Mouse (Mus musculus): ENCODE data around the gene Aox2.

The Aox2 gene

DNA sequence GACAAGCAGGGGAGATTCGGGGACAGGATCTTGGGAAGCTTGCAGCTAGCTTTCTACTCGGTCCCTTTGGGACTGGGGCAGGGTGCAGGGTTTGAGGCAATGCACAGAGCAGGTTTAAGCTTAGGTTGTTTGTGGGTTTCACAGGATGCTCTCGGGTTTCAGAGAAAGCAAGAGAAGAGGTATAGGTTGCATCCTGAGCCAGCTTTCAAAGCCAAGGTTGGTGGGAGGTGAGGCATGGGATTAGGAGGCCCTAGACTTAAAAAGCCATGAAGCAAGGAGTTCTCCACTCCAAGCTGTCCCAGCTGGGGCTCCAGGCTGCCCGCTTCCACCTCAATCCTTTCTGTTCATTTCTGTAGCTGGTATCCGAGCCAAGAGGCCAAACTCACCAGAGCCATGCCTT is at the start of gene Aox2:
TSS of gene Aox2 (plus strand) at position 301 of the 400 bp plus-strand sequence.
- DNase-seq (ENCODE audit: low read depth, low spot score): no peak

DNA sequence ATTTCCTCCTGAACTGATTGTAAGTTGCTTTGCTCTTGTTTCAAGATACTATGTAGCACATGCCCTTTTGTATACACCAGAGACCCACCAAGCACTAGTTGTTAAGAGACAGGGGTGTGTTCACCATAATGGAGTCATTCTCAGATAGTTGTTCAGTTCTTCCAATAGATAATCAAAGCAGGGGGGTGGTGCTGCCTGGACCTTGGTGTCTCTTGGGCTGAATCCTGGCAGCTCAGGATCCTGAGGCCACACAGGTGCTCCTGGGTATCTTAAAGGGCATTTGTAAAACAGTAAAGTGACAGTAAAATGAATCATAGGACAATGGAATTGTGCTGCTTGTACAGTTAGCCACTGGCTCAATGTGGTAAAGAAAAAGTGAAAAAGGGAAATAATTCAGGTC is 49.2 kb upstream of the Aox2 start:
- no peak for DNase-seq (ENCODE audit: low read depth, low spot score)

DNA sequence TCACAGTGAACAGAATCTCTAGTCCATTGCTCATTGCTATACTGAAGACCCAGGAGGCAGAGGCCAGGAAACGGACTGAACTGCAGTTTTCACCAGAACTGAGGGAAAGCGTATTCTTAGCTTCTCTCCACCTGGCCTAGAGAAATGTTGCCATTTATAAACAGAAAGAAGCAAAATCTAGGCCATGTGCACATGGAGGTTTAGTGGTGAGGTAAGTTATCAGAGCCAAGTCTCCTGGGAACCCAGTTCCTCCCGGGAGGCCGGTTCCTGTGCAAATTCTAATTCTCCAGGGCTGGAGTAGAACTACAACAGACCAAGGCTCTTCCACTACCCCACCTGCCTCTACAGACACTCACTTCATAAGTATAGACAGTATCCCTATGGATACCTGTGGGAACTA is 48.4 kb upstream of the Aox2 start:
- no peak for DNase-seq (ENCODE audit: low read depth, low spot score)

DNA sequence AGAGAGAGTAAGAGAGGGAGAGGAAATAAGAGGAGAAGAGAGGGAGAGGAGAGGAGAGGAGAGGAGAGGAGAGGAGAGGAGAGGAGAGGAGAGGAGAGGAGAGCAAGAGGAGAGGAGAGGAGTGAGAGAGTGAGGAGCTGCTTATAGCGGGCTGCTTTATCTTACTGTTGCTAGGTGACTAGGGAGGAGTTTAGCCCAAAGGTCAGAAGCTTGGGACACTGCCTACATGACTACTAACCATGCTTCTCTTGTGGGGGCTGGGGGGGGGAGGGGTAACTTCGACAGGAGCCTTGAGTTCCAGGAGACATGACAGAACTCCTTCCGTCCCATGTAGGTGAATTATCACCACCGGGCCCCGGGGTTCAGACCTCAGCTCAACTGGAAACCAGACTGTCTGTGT is 47.6 kb upstream of the Aox2 start:
- no peak for DNase-seq (ENCODE audit: low read depth, low spot score)

DNA sequence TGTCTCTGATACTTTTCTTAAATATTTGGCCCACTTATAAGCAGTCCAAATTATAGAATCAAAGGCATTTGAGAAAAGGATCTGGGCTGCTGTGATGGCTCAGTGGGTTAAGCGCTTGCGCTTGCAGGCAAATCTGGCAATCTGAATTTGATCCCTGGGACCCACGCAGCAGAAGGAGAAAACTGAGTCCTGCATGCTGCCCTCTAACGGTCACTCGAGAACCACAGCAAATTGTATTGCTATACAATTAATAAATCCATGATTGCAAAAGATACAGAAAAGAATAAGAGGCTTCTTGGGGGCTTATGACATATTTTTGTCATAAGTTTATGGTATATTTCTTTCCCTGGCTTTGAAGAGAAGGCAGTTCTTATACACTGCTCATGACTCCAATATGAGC is 42.7 kb upstream of the Aox2 start:
- no peak for DNase-seq (ENCODE audit: low read depth, low spot score)

DNA sequence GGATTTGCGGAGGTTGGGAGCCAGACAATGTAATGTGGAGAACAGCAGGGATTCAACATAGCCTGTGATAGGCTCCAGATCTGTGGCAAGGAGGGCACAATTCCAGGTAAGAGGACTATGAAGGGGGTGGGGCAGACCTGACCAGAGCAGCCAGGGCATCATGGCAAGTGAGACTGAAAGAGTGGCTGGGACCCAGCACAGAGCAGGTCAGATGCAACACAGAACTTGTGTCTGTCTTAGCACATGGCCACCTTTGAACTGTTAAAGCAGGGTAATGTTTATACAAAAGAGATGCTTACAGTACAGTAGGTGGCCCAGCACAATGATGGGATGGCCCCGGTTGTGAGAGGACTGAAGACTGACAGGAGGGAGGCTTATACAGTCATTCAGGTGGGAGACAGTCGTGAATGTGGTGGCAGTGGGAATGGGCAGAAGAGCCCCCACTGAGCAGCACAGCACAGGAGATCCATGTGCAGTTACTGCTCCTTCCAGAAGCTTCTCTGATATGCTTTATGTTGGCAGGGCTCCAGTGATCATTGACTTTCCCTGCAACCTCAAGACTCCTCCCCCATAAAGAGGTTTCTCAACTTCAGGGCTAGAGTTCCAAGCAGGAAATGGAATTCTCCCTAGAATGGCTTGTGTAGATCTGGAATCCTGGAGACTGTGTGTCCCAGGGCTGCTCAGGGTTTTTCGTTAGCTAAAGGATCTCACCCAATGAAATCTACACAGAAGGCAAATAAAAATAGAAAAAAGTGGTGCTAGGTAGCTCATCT is 40.4 kb upstream of the Aox2 start:
- no peak for DNase-seq (ENCODE audit: low read depth, low spot score)

DNA sequence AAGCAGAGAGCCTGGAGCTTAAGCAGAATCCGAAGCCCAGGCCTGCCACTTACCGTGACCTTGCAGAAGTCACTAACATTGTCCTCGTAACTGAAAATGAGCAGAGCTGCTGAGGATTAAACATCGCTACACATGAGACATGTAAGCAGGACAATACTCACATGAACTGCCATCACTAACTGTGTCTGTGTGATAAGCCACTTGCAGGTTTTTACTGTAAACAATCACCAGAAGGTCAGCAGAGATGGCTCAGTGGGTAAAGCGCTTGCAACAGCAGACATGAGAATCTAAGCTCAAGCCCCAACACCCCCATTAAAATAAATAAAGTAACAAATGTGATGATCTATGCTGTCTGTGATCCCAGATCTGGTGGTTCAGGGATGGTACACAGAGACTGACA is 39.7 kb upstream of the Aox2 start:
- DNase-seq (ENCODE audit: low read depth, low spot score): no peak

DNA sequence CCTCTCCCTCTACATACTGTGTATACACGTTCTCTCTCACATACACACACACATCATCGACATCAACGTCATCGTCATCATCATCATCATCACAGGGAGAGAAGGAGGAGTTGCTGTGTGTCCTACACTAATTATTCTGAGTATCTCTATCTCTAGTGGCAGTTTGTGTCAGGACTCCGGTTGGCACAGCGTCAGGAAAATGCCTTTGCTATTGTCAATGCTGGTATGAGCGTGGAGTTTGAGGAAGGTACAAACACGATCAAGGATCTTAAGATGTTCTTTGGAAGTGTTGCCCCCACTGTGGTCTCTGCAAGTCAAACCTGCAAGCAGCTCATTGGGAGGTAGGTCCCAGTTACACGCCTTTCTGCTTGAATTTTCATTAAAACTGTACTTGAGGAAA is 39.2 kb upstream of the Aox2 start:
- no peak for DNase-seq (ENCODE audit: low read depth, low spot score)

DNA sequence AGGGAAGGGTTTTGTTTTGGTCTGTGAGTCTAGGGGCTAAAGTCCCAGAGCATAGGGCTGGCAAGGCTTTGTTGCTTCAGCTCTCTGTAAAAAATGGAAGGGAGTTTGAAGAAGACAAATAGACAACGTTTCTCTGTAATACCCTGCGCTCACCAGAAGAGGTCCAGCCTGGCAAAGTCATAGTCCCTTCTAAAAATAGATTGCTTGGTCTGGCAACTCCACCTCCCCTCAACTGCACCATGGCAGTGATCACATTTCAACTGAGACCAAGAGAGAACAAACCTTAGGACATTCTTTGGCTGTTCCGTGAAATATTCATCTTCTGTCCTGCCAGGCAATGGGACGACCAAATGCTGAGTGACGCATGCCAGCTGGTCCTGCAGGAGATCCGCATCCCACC is 37.8 kb upstream of the Aox2 start:
- peak; percentile 64 for DNase-seq (ENCODE audit: low read depth, low spot score)

DNA sequence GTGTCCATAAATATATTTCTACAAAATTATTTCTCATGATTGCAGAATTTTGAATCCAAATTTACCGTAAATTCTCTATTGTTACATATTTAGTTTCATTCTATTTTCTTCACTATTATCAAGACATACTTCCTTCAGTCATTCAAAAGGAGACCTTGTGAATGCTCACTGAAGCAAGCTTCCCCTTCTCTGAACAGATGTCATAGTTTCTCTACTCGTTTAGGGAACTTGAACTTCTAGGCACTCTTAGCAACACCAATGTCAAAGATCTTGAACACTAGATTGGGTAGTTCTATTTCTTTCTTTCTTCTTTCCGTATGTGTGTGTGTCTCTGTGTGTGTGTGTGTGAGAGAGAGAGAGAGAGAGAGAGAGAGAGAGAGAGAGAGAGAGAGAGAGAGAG is 33.6 kb upstream of the Aox2 start:
- no peak for DNase-seq (ENCODE audit: low read depth, low spot score)

DNA sequence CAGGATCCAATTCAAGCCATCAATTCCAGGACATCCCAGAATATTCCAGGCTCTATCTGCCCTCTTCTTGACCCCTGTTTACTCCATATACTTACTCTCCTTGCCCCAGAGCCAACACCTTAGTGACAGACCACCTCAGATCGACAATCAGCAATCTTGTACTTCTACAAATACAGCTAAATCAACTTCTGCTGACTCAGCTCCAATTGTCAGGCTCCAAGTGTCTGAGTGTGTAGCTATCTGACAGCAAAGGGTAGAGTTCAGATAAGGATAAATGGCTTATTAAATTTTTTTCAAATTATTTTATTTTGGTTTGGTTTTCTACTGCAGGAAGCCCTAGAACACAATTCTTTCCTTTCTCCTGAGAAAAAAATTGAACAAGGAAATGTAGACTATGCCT is 29.6 kb upstream of the Aox2 start:
- no peak for DNase-seq (ENCODE audit: low read depth, low spot score)

DNA sequence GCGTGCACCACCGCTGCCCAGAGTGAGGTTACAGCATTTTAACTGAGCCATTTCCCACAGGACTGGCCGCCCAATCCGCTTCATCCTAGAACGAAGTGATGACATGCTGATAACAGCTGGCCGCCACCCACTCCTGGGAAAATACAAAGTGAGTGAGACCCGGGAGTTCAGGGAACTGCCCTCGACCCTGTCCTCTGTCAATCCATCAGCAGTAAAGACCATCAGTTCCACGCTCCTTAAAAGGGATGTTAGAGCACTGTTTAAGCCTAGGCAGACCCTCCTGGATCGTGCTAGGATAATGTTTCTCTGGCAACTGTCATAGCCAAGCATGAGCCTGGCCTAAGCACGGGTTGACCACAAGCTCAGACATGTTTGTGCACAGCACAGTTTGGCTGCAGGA is 24.7 kb upstream of the Aox2 start:
- peak; percentile 46 for DNase-seq (ENCODE audit: low read depth, low spot score)

DNA sequence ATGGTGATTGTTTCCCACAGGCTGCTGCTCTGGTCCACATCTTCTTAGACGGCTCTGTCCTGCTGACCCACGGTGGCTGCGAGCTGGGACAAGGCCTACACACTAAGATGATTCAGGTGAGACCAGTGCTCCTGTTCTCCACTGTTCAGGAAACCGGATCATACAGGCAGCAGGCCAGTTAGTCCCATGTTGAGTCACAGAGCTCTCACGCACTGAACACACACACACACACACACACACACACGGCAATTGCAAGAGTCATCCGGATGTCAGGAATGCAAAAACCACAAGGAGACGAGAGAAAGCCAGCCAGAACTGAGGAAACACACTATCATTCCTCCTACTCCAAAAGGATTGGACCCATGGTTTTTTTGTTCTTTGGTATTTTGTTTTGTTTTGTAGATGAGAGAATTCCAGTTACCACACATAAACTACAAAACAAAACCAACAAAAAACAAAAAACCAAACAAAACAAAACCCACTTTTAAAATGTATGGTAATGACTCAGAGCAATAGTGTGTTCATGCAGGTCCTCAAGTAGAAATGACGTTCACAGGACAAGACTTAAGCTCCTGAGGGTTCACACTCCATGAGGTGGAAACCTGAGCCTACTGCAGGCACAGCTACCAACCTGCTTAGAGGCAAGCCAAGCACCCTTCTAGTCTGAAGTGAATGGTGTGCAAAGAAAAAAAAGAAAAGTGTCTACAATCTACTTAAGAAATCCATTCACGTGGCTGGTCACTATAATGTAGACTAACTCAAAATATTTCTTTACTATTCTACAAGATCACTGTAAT is 20.7 kb upstream of the Aox2 start:
- no peak for DNase-seq (ENCODE audit: low read depth, low spot score)

DNA sequence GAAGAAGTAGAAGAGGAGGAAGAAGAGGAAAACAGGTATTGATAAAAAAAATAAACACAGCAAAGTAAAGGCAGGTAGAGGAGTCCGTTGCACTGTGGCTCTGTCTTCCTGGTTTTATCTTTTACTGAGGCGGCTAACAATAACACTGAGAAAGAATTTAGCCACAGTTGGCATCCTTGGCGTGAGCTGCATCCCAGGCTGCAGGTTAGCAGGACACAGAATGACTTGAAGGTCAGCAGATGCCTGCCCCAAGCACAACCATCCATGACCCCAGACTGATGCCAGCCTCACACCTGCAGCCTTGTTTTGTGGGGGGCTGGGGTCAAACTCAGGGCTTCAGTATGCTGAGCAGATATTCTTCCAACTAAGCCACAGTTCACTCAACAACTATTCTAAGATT is 17.8 kb upstream of the Aox2 start:
- DNase-seq (ENCODE audit: low read depth, low spot score): no peak

DNA sequence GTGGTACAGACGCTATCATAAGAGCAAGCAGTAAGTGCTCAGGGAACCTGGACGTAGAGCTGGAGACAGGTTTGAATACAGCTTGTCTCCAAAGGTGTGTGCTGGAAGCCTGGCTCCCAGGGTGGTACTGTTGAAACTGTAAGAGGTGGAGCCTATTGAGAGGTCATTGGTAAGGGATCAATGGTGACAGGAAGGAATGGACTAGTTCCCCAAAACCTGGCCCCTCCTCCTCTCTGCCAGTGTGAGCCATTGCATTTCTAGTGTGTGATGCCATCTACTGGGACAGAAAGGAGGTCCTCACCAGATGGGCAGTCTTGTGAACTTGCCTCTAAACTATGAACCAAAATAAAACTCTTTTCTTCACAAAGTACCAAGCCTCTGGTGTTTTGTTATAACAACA is 9.9 kb upstream of the Aox2 start:
- DNase-seq (ENCODE audit: low read depth, low spot score): no peak

DNA sequence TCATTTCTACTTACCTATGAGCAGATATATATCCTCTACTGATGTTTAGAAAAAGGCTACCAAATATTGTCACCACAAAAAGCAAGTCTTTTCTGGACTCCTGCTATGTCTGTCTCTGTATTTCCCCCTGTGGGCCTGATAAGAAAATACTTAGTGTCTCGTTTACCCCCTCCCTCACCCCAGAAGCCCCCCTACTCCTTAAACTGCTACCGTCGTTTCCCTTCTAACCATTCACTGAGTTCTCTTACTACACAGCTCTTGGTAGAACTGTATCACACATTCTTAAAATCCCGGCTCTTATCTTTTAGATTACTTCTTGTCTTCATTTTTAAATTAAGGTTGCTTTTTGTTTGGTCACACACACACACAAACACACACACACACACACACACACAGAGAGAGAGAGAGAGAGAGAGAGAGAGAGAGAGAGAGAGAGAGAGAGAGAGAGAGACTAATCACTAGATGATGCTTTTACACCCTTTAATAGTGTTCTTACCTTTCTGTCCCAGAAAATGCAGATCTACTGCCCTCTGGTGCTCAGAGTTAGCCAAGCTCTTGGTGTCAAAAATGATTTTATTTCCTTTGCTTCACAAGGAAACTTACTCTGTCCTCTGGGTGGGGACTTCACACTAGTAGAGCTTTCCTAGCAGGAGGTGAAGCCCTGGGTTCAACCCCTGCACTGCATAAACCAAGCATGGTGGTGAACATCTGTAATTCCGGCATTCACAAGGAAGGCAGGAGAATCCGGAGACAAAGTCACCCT is 7.1 kb upstream of the Aox2 start:
- DNase-seq (ENCODE audit: low read depth, low spot score): peak; percentile 69

DNA sequence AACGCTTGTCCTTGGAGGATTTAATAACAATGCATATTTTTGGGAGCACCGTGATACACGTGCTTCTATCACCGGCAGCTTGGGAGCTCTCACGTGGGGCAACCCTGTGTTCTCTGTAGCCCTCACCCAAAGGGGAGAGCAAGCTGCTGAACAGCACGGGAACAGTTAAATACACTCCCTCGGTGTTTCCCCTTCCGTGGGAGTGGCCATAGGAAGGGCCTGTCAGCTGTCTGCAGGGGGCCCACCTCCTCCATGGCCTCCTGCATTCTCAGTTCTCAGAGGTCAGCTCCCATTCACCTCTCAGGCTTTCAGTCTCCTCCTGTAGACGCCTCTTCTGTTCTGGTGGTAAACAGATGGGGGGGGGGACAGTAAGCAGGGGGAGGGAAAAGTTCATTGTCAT is 2.2 kb upstream of the Aox2 start:
- DNase-seq (ENCODE audit: low read depth, low spot score): peak; percentile 56

DNA sequence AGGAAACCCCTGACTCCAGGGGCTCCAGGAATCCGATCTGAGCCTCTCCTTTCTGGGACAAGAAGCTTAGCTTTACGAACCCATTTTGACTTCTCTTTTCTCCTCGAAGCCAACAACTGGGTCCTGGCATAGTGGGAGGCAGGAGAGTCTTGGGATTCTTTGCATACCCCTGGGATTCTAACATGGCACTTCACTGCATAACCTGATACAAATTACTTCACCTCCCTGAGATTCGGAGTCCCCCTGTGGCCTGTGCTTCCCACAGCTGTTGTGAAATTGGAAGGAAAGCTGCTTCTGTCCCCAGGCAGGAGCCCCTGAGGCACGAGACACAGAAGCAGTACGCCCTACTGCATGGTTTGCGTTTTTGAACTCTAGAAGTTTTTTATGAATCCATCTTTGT is 387 bp downstream of the Aox2 start:
- no peak for DNase-seq (ENCODE audit: low read depth, low spot score)

DNA sequence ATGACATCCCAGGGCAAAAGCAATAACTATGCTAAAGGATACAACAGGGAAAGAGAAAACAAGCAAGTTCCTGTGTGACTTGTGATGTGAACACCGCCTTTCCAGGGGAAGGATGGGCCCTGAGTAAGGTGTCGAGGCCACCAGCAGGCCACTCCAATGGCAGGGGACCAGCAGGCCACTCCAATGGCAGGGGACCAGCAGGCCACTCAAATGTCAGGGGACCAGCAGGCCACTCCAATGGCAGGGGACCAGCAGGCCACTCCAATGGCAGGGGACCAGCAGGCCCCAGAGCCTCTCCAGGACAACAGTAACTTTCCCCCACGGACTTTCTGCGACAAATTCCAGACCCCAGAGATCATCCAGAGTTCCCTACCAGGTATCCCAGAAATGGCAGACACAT is 2.3 kb downstream of the Aox2 start:
- no peak for DNase-seq (ENCODE audit: low read depth, low spot score)

DNA sequence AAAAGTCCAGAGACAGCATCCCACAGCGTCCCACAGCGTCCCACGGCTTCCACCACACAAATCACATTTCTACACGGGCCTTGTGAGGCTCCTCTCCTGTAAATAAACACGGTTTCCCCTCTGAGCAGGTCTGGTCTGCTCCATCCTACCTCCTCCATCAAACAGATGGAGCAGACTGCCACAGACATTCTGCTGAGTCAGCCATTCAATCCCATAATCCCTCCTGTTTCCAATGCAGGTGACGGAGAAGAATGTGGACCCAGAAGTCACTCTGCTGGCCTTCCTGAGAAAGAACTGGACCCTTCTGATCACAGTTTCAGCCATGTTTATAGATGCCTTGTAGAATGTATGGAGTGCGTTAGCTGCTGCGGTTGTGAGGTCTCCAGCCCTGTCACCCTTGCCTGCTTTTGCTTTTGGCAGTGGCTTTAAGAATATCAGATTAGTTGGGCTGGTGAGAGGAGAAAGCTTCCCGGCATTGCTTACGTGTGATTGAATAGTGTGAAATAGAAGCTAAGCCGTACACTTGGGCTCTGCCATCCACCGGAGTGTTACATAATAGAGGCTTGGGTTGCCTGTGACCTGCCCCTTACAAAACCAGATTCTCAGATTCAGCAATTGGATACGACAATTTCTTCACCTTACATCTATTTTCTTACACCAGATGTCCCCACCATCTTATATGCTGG is 3.0 kb downstream of the Aox2 start:
- DNase-seq (ENCODE audit: low read depth, low spot score): peak; percentile 28

DNA sequence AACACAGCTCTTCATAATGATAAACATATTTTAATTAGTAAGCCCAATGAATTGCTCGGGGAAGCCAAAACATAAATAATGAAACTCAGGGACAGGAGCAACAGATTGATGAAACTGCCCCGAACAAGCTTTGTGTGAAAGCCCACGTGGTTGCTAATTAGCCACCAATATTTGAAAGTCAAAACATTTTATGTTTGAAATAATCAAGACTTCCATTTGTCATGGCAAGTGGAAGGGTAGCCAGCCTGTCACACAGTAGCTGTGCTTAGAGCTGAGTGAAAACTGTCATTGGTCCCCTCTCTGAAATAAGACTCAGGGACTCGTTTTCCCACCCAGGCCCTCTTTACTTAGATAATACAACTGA is 3.5 kb downstream of the Aox2 start:
- DNase-seq (ENCODE audit: low read depth, low spot score): no peak

DNA sequence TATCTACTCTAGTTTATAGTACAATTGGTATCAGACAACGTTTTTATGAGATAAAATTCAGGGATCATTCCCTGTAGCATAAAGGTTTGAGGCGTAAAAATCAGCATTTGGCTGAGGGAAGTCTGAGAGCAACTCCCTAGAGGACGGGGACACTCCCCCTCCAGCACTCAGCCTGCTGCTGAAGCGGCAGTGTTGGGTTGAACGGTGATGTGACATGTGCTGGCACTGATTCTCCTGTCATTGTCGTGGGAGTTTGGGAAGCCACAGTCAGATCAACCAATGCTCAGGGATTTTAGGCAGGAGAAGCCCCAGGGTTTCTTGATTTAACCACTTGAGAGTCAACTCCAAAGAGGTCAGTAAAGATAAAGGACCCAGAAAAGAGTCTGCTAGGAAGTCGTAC is 6.4 kb downstream of the Aox2 start:
- DNase-seq (ENCODE audit: low read depth, low spot score): no peak
